In the genomic region with DNA sequence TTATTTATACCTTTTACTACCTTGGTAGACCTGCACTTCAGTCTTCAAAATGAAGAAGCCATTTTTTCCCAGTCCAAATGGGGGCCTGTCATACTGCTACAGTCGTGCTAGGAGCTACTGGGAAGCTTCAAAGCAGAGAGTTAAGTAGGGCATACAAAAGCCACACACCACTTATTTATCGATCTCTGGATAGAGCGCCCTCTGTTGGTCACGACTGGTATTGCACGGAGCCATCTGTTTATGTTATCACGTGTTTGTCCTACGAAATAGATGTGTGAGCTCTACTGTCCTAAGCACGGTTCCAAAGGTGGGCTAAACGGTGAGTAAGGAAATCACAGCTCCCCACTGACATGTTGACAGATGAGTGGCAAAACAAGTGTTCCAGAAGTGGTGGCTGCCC, we compare ENCODE assay signal across 11 mouse cellular contexts. TPM values are rescaled to one million over a fixed set of nuclear protein-coding genes. Genes with fewer than 3 reads are reported as not detected.
DNase-seq lines count a peak whose midpoint lies in the region; ATAC-seq and TF ChIP-seq lines count a peak whose summit lies in the region.
"Had no signal": no experiment of that assay in that cellular context is flagged by ENCODE, and none has a peak within 500 bp of the region (broad histone marks: within the 10 kb centered on the region; RNA-seq: fewer than 3 reads in every experiment).

No protein-coding gene starts in this region.

- DNase-seq in forebrain, postnatal 0 days = no peak
- peak; percentile 63 for DNase-seq in midbrain, embryonic 10.5 days (ENCODE audit: low spot score)
- DNase-seq in cerebellum, postnatal 10 days = peak; percentile 64 to 72
- peak; percentile 10 for DNase-seq in naive thymus-derived CD4-positive, alpha-beta T cell, adult 2 months (ENCODE audit: low read depth)
- no peak for DNase-seq in heart, postnatal 14 days
- DNase-seq: kidney, postnatal 10 days had no signal

- no peaks in the 10 kb centered on the region for H3K9me3 ChIP-seq in forebrain, postnatal 0 days (ENCODE audit: low read length)
- no peaks in the 10 kb centered on the region for H3K9me3 ChIP-seq in forebrain, embryonic 15.5 days
- no peaks in the 10 kb centered on the region for H3K9me3 ChIP-seq in midbrain, embryonic 10.5 days (replicated peaks)
- no peaks in the 10 kb centered on the region for H3K9me3 ChIP-seq in midbrain, embryonic 13.5 days

- no peak overlapping the region for H3K4me3 ChIP-seq in forebrain, postnatal 0 days (ENCODE audit: low read depth, low read length)
- H3K4me3 ChIP-seq in forebrain, embryonic 15.5 days = no peak overlapping the region
- no peak overlapping the region for H3K4me3 ChIP-seq in midbrain, embryonic 10.5 days
- no peak overlapping the region for H3K4me3 ChIP-seq in midbrain, embryonic 13.5 days (replicated peaks)
- H3K4me3 ChIP-seq: megakaryocyte, embryonic 14.5 days had no signal

- no peaks in the 10 kb centered on the region for H3K4me1 ChIP-seq in forebrain, postnatal 0 days (ENCODE audit: insufficient read depth)
- H3K4me1 ChIP-seq in forebrain, embryonic 15.5 days = no peaks in the 10 kb centered on the region
- no peaks in the 10 kb centered on the region; the same call in 1 of the 2 replicates for H3K4me1 ChIP-seq in midbrain, embryonic 10.5 days
- peaks cover under 1% of the 10 kb centered on the region; the same call in 1 of the 2 replicates for H3K4me1 ChIP-seq in midbrain, embryonic 13.5 days (replicated peaks)
- H3K4me1 ChIP-seq: megakaryocyte, embryonic 14.5 days had no signal

- H3K9ac ChIP-seq in forebrain, postnatal 0 days = no peak overlapping the region
- H3K9ac ChIP-seq in forebrain, embryonic 15.5 days (replicated peaks) = no peak overlapping the region
- H3K9ac ChIP-seq in midbrain, embryonic 13.5 days (replicated peaks) = no peak overlapping the region

- H3K36me3 ChIP-seq in forebrain, postnatal 0 days (ENCODE audit: insufficient read depth) = no peaks in the 10 kb centered on the region
- H3K36me3 ChIP-seq in forebrain, embryonic 15.5 days = no peaks in the 10 kb centered on the region
- H3K36me3 ChIP-seq in midbrain, embryonic 10.5 days = no peaks in the 10 kb centered on the region
- no peaks in the 10 kb centered on the region for H3K36me3 ChIP-seq in midbrain, embryonic 13.5 days

- intact Hi-C loops in heart, postnatal 14 days (cut with DNase I) = no loop called here

- WGBS in forebrain, postnatal 0 days = 9% methylated on average over 9 of the region's 9 CpGs
- 7% methylated on average over 9 of the region's 9 CpGs for WGBS in forebrain, embryonic 15.5 days
- WGBS in midbrain, embryonic 10.5 days = 7% methylated on average over 9 of the region's 9 CpGs
- 8% methylated on average over 9 of the region's 9 CpGs for WGBS in midbrain, embryonic 13.5 days

- H3K27me3 ChIP-seq in forebrain, postnatal 0 days (ENCODE audit: insufficient read depth, low read length) = no peaks in the 10 kb centered on the region
- no peaks in the 10 kb centered on the region for H3K27me3 ChIP-seq in forebrain, embryonic 15.5 days
- no peaks in the 10 kb centered on the region for H3K27me3 ChIP-seq in midbrain, embryonic 10.5 days (ENCODE audit: low read depth, poor library complexity, severe bottlenecking)
- H3K27me3 ChIP-seq in midbrain, embryonic 13.5 days = no peaks in the 10 kb centered on the region
- H3K27me3 ChIP-seq: megakaryocyte, embryonic 14.5 days had no signal

- no peak overlapping the region for H3K27ac ChIP-seq in forebrain, postnatal 0 days (ENCODE audit: low read depth, low read length)
- H3K27ac ChIP-seq in forebrain, embryonic 15.5 days (replicated peaks) = no peak overlapping the region
- H3K27ac ChIP-seq in midbrain, embryonic 10.5 days (replicated peaks) = no peak overlapping the region
- no peak overlapping the region for H3K27ac ChIP-seq in midbrain, embryonic 13.5 days

- peak; percentile 69 for TF ChIP-seq CTCF in forebrain, postnatal 0 days (IDR thresholded peaks at IDR 0.05; ENCODE audit: low read depth)

- no peak for ATAC-seq in forebrain, postnatal 0 days
- ATAC-seq in forebrain, embryonic 15.5 days (replicated peaks) = no peak
- no peak for ATAC-seq in midbrain, embryonic 13.5 days
- ATAC-seq in megakaryocyte, adult 5-6 weeks (ENCODE audit: poor library complexity, severe bottlenecking) = no peak

- H3K4me2 ChIP-seq in forebrain, postnatal 0 days (ENCODE audit: low read depth) = no peak overlapping the region
- H3K4me2 ChIP-seq in forebrain, embryonic 15.5 days (replicated peaks) = no peak overlapping the region
- no peak overlapping the region for H3K4me2 ChIP-seq in midbrain, embryonic 13.5 days (replicated peaks)

RNA-seq across cellular contexts. Expression of a gene that starts 36.2 kb away (rescaled TPM):
- not detected in 2 replicates for total RNA-seq in forebrain, postnatal 0 days (2014; rRNA removed)
- not detected in 2 replicates for polyA plus RNA-seq in forebrain, postnatal 0 days (2015; fragmentation: Nextera tagmentation; extraction: Ambion mirVana)
- polyA plus RNA-seq in forebrain, embryonic 15.5 days (2015; fragmentation: Nextera tagmentation; extraction: Ambion mirVana) = not detected in 2 replicates
- polyA plus RNA-seq in midbrain, embryonic 10.5 days (2016; fragmentation: Nextera tagmentation; extraction: Ambion mirVana) = not detected in 2 replicates
- polyA plus RNA-seq in midbrain, embryonic 13.5 days (2015; fragmentation: Nextera tagmentation; extraction: Ambion mirVana) = not detected in 2 replicates
- total RNA-seq in megakaryocyte, adult 5-6 weeks (2015) = not detected in 2 replicates
- not detected in 2 replicates for total RNA-seq in megakaryocyte, adult 5-6 weeks (2017)
- not detected for total RNA-seq in heart, postnatal 14 days (2021)
- polyA plus RNA-seq: stomach, embryonic 14.5 days had no signal

RNA-seq across cellular contexts. Expression of a gene that starts 57.0 kb away (rescaled TPM):
- total RNA-seq in forebrain, postnatal 0 days (2014; rRNA removed) = not detected in 2 replicates
- not detected in 2 replicates for polyA plus RNA-seq in forebrain, postnatal 0 days (2015; fragmentation: Nextera tagmentation; extraction: Ambion mirVana)
- not detected in 2 replicates for polyA plus RNA-seq in forebrain, embryonic 15.5 days (2015; fragmentation: Nextera tagmentation; extraction: Ambion mirVana)
- not detected in 2 replicates for polyA plus RNA-seq in midbrain, embryonic 10.5 days (2016; fragmentation: Nextera tagmentation; extraction: Ambion mirVana)
- not detected in 2 replicates for polyA plus RNA-seq in midbrain, embryonic 13.5 days (2015; fragmentation: Nextera tagmentation; extraction: Ambion mirVana)
- not detected in 2 replicates for total RNA-seq in megakaryocyte, adult 5-6 weeks (2015)
- not detected in 2 replicates for total RNA-seq in megakaryocyte, adult 5-6 weeks (2017)
- total RNA-seq in heart, postnatal 14 days (2021) = not detected
- polyA plus RNA-seq: stomach, embryonic 14.5 days had no signal

Comparison
In these comparisons a context has a peak if more than half of its experiments do, and no peak if none do; other contexts are left out.
1. DNase-seq: peak in midbrain, embryonic 10.5 days (single experiment), cerebellum, postnatal 10 days (2 of 2) and naive thymus-derived CD4-positive, alpha-beta T cell, adult 2 months (single experiment); none in forebrain, postnatal 0 days (single experiment) and heart, postnatal 14 days (0 of 2).